Mouse (Mus musculus): ENCODE results near the gene Ldb3.

GRCm38 (mm10) chr14:34511901-34512300, 76.6 kb downstream of the Ldb3 start:
- TF ChIP-seq CTCF (IDR thresholded peaks at IDR 0.05; ENCODE audit: extremely low read depth, insufficient read depth, low read length) (no peak), POLR2A (IDR thresholded peaks at IDR 0.05; ENCODE audit: extremely low read depth, insufficient read depth, low read length) (no peak)

Measured in cortical plate, adult 2 months (tissue).